Mouse (Mus musculus) lung, postnatal 4 days (tissue): ENCODE measurements around the gene 1700020N15Rik.
"Not testable (repeated sequence)": the region's sequence is repeated elsewhere in the genome, so short reads cannot be mapped to it uniquely, and the experiment has no call there.

Source experiments
- DNase-seq, 2 experiments: peaks; one replicate each; pipeline ENCODE4 v3.0.0; 2021

Gene 1700020N15Rik

DNA sequence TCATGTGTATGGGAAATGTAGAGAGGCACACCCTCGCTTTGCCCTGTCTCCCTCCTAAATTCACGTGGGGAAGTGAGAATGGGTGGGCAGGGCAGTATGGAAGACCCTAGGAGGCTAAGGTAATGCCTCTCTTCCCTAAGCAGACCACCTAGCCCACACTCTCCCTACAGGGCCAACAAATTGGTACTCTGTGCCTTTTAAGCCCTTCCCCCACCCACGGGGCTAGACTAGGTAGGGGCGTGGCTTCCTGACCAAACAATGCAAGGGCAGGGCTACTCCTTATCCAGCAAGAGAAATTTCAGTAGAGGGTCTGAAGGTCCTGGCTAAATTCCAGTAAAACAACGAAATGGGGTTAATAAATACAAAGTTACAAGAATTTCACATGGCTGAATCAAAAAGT is at the start of gene 1700020N15Rik:
Gene 1700020N15Rik (plus strand): TSS at position 301 of the 400 bp plus-strand sequence.
- not testable (repeated sequence) for DNase-seq

GRCm38 (mm10) chrX:69976790-69977579 is 31.9 kb downstream of the 1700020N15Rik start:
- no peak for DNase-seq
